Mouse (Mus musculus): Measurements from ENCODE around the gene Hist1h2ag.
"Not testable (repeated sequence)": the region's sequence is repeated elsewhere in the genome, so short reads cannot be mapped to it uniquely, and the experiment has no call there.

Hist1h2ag gene

GRCm38 (mm10) chr13:22042568-22043502, at the start of gene Hist1h2ag, which contains the start of gene Hist1h2bj:
TSS of gene Hist1h2ag (minus strand) at chr13:22042944.
TSS of gene Hist1h2bj (plus strand) at chr13:22043214.
- DNase-seq (ENCODE audit: low spot score), result peak; percentile 97

- not testable (repeated sequence) for DNase-seq (ENCODE audit: low spot score)
Measured at GRCm38 (mm10) chr13:22084140-22084539, 41.4 kb upstream of the Hist1h2ag start, which contains the start of gene Vmn1r188. TSS of gene Vmn1r188 (plus strand) at chr13:22084440.

- DNase-seq (ENCODE audit: low spot score), result no peak
Measured at GRCm38 (mm10) chr13:22063468-22063867, 20.7 kb upstream of the Hist1h2ag start.

- no peak for DNase-seq (ENCODE audit: low spot score)
Measured at GRCm38 (mm10) chr13:22061422-22061821, 18.7 kb upstream of the Hist1h2ag start.

- no peak for DNase-seq (ENCODE audit: low spot score)
Measured at GRCm38 (mm10) chr13:22053754-22054153, 11.0 kb upstream of the Hist1h2ag start.

GRCm38 (mm10) chr13:22051523-22051859, 8.7 kb upstream of the Hist1h2ag start:
- DNase-seq (ENCODE audit: low spot score), result no peak

GRCm38 (mm10) chr13:22050591-22051522, 8.1 kb upstream of the Hist1h2ag start:
- DNase-seq (ENCODE audit: low spot score), result peak; percentile 99

- DNase-seq (ENCODE audit: low spot score), result peak; percentile 87
Measured at GRCm38 (mm10) chr13:22049737-22050440, 7.1 kb upstream of the Hist1h2ag start.

GRCm38 (mm10) chr13:22049041-22049440, 6.3 kb upstream of the Hist1h2ag start:
- DNase-seq (ENCODE audit: low spot score), result no peak

- DNase-seq (ENCODE audit: low spot score), result no peak
Measured at GRCm38 (mm10) chr13:22045311-22045710, 2.6 kb upstream of the Hist1h2ag start.

GRCm38 (mm10) chr13:22044432-22045155, 1.9 kb upstream of the Hist1h2ag start:
- DNase-seq (ENCODE audit: low spot score), result no peak

GRCm38 (mm10) chr13:22043503-22044431, 1.0 kb upstream of the Hist1h2ag start:
- peak; percentile 84 for DNase-seq (ENCODE audit: low spot score)

- peak; percentile 68 for DNase-seq (ENCODE audit: low spot score)
Measured at GRCm38 (mm10) chr13:22041651-22042567, 835 bp downstream of the Hist1h2ag start.

- peak; percentile 94 for DNase-seq (ENCODE audit: low spot score)
Measured at GRCm38 (mm10) chr13:22041142-22041536, 1.6 kb downstream of the Hist1h2ag start, which contains the start of gene Hist1h4i. TSS of gene Hist1h4i (minus strand) at chr13:22041362.

- peak; percentile 74 for DNase-seq (ENCODE audit: low spot score)
Measured at GRCm38 (mm10) chr13:22040464-22041141, 2.1 kb downstream of the Hist1h2ag start.

- DNase-seq (ENCODE audit: low spot score), result no peak
Measured at GRCm38 (mm10) chr13:22039951-22040463, 2.7 kb downstream of the Hist1h2ag start.

GRCm38 (mm10) chr13:22039364-22039763, 3.4 kb downstream of the Hist1h2ag start:
- no peak for DNase-seq (ENCODE audit: low spot score)

- no peak for DNase-seq (ENCODE audit: low spot score)
Measured at GRCm38 (mm10) chr13:22037415-22037814, 5.3 kb downstream of the Hist1h2ag start.
